Mouse (Mus musculus): ENCODE results near the gene Traf1. TPM values are rescaled to one million over a fixed set of nuclear protein-coding genes. Genes with fewer than 3 reads are reported as not detected.

The Traf1 gene
- total RNA-seq, 2 experiments from 2014 or later: 1.3 TPM; not detected in 1

GRCm38 (mm10) chr2:34903652-34904405, 57.7 kb downstream of the Traf1 start:
- no peak for ATAC-seq (replicated peaks; ENCODE audit: poor library complexity)

- ATAC-seq (replicated peaks; ENCODE audit: poor library complexity): no peak
These were observed 58.4 kb downstream of the Traf1 start for GRCm38 (mm10) chr2:34903191-34903590.

- no peak for ATAC-seq (replicated peaks; ENCODE audit: poor library complexity)
These were observed 58.8 kb downstream of the Traf1 start for GRCm38 (mm10) chr2:34902731-34903130.

- no peak for ATAC-seq (replicated peaks; ENCODE audit: poor library complexity)
These were observed 59.8 kb downstream of the Traf1 start for GRCm38 (mm10) chr2:34901726-34902125.

GRCm38 (mm10) chr2:34900412-34900811, 61.2 kb downstream of the Traf1 start:
- ATAC-seq (replicated peaks; ENCODE audit: poor library complexity): no peak

GRCm38 (mm10) chr2:34899682-34900081, 61.9 kb downstream of the Traf1 start:
- ATAC-seq (replicated peaks; ENCODE audit: poor library complexity): no peak

DNA sequence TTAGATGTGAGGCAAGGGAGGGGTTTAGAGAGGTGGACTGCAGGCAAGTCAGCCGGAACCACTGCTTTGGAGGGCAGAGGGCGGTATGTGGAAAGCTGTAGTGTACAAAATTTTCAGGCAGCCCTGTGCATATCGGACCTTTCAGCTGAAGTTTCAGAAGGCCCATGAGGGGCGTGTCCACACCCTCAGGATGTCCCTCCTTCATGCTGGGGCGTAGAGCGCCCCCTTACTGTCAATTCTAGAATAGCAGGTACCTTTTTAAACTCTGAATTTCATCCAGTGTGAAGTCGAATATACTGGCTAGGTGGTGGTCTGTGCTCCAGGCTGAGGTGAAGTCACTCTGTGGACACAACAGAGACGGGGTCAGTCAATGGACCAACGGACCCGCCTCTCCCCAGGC, 63.8 kb downstream of the Traf1 start:
- ATAC-seq (replicated peaks; ENCODE audit: poor library complexity): peak; percentile 85

GRCm38 (mm10) chr2:34896821-34897460, 64.6 kb downstream of the Traf1 start:
- no peak for ATAC-seq (replicated peaks; ENCODE audit: poor library complexity)

- ATAC-seq (replicated peaks; ENCODE audit: poor library complexity): no peak
These were observed 66.0 kb downstream of the Traf1 start for GRCm38 (mm10) chr2:34895503-34896113.

- ATAC-seq (replicated peaks; ENCODE audit: poor library complexity): peak; percentile 37
These were observed 67.6 kb downstream of the Traf1 start for GRCm38 (mm10) chr2:34893950-34894349.

Other genes with a start within 250 kb of the Traf1 start
- 45.4 and 56.7 TPM in 2 replicates for gene Gapvd1, start 206.5 kb downstream of the Traf1 start, total RNA-seq (2015)
- 73.4 and 83.3 TPM in 2 replicates for gene Gapvd1, start 206.5 kb downstream of the Traf1 start, total RNA-seq (2017)
- gene Hspa5, start 189.8 kb downstream of the Traf1 start, total RNA-seq (2015): 536 and 641 TPM in 2 replicates
- gene Hspa5, start 189.8 kb downstream of the Traf1 start, total RNA-seq (2017): 1,697 and 1,773 TPM in 2 replicates
- gene Rabepk, start 161.9 kb downstream of the Traf1 start, total RNA-seq (2015): 18.1 and 21.7 TPM in 2 replicates
- gene Rabepk, start 161.9 kb downstream of the Traf1 start, total RNA-seq (2017): 40.4 and 52.7 TPM in 2 replicates
- gene Fbxw2, start 135.5 kb downstream of the Traf1 start, total RNA-seq (2015): 47.7 and 48.8 TPM in 2 replicates
- gene Fbxw2, start 135.5 kb downstream of the Traf1 start, total RNA-seq (2017): 49.1 and 54.3 TPM in 2 replicates
- 0.64 TPM in 1 of 2 replicates, not detected in the other for gene Gm34653, start 128.8 kb downstream of the Traf1 start, total RNA-seq (2015)
- not detected in 2 replicates for gene Gm34653, start 128.8 kb downstream of the Traf1 start, total RNA-seq (2017)
- not detected in 2 replicates for gene Cutal, start 87.4 kb downstream of the Traf1 start, total RNA-seq (2015)
- gene Cutal, start 87.4 kb downstream of the Traf1 start, total RNA-seq (2017): not detected in 2 replicates
- gene Psmd5, start 86.8 kb downstream of the Traf1 start, total RNA-seq (2015): 81.7 and 88.9 TPM in 2 replicates
- gene Psmd5, start 86.8 kb downstream of the Traf1 start, total RNA-seq (2017): 27.5 and 33.9 TPM in 2 replicates
- gene Phf19, start 47.7 kb downstream of the Traf1 start, total RNA-seq (2015): 6.9 and 8.8 TPM in 2 replicates
- gene Phf19, start 47.7 kb downstream of the Traf1 start, total RNA-seq (2017): 6.5 and 10.0 TPM in 2 replicates
- gene Hc, start 99.7 kb upstream of the Traf1 start, total RNA-seq (2015): not detected in 2 replicates
- not detected in 2 replicates for gene Hc, start 99.7 kb upstream of the Traf1 start, total RNA-seq (2017)
- gene AI182371, start 139.8 kb upstream of the Traf1 start, total RNA-seq (2015): 1.2 and 1.5 TPM in 2 replicates
- gene AI182371, start 139.8 kb upstream of the Traf1 start, total RNA-seq (2017): 0.41 and 1.00 TPM in 2 replicates
- 102 and 117 TPM in 2 replicates for gene Cntrl, start 147.7 kb upstream of the Traf1 start, total RNA-seq (2015)
- 114 and 137 TPM in 2 replicates for gene Cntrl, start 147.7 kb upstream of the Traf1 start, total RNA-seq (2017)
- gene Rab14, start 239.3 kb upstream of the Traf1 start, total RNA-seq (2015): 110 and 111 TPM in 2 replicates
- 105 and 106 TPM in 2 replicates for gene Rab14, start 239.3 kb upstream of the Traf1 start, total RNA-seq (2017)

Data from megakaryocyte progenitor cell, adult 5-6 weeks (primary cell).